ENCODE assay signal across 11 mouse cellular contexts in genomic region chr4:135571037-135571550, GRCm38 (mm10). TPM values are rescaled to one million over a fixed set of nuclear protein-coding genes. Genes with fewer than 3 reads are reported as not detected.
DNase-seq lines count a peak whose midpoint lies in the region; ATAC-seq and TF ChIP-seq lines count a peak whose summit lies in the region.
"Had no signal": no experiment of that assay in that cellular context is flagged by ENCODE, and none has a peak within 500 bp of the region (broad histone marks: within the 10 kb centered on the region; RNA-seq: fewer than 3 reads in every experiment).

No protein-coding gene starts in this region.

- no peaks in the 10 kb centered on the region for H3K36me3 ChIP-seq in heart, embryonic 10.5 days
- no peaks in the 10 kb centered on the region for H3K36me3 ChIP-seq in lung, embryonic 15.5 days
- H3K36me3 ChIP-seq in ES-Bruce4 (ENCODE audit: control insufficient read depth, insufficient read depth, low read length, poor library complexity, severe bottlenecking) = no peaks in the 10 kb centered on the region
- no peaks in the 10 kb centered on the region for H3K36me3 ChIP-seq in limb, embryonic 12.5 days

- 0 out of 2 replicates have a peak overlapping the region, but pooled peaks have one; percentile 56 for H3K4me3 ChIP-seq in heart, embryonic 10.5 days
- no peak overlapping the region for H3K4me3 ChIP-seq in lung, embryonic 15.5 days
- no peak overlapping the region for H3K4me3 ChIP-seq in ES-Bruce4 (ENCODE audit: low read depth, low read length)
- H3K4me3 ChIP-seq in limb, embryonic 12.5 days (replicated peaks) = peak overlapping the region; percentile 30; the same call in 1 of the 2 replicates

- WGBS in heart, embryonic 10.5 days = 54% methylated on average over 6 of the region's 6 CpGs
- WGBS in lung, embryonic 15.5 days = 37% methylated on average over 6 of the region's 6 CpGs
- 30% methylated on average over 6 of the region's 6 CpGs for WGBS in limb, embryonic 12.5 days

- peaks cover 80% of the 10 kb centered on the region for H3K27me3 ChIP-seq in heart, embryonic 10.5 days (ENCODE audit: insufficient read depth, poor library complexity, severe bottlenecking)
- peaks cover 76% of the 10 kb centered on the region for H3K27me3 ChIP-seq in lung, embryonic 15.5 days
- no peaks in the 10 kb centered on the region for H3K27me3 ChIP-seq in ES-Bruce4 (ENCODE audit: control insufficient read depth, insufficient read depth, low read length, poor library complexity, severe bottlenecking)
- peaks cover 87% of the 10 kb centered on the region for H3K27me3 ChIP-seq in limb, embryonic 12.5 days

- TF ChIP-seq EP300 in ES-Bruce4 (IDR thresholded peaks at IDR 0.05; ENCODE audit: insufficient read depth, low read depth, low read length) = no peak

- DNase-seq in heart, embryonic 10.5 days (ENCODE audit: low spot score) = no peak
- no peak for DNase-seq in heart, adult 8-10 months (ENCODE audit: low spot score)
- DNase-seq in lung, postnatal 14 days = no peak
- DNase-seq in natural killer cell, adult 2 months (ENCODE audit: low spot score in 2 of 2) = no peak
- DNase-seq in MN1 (ENCODE audit: low spot score) = no peak
- DNase-seq: cerebellum, adult 18-20 months; kidney, adult 9 months had no signal

- H3K4me2 ChIP-seq in lung, embryonic 15.5 days = peak overlapping the region; percentile 66; the same call in 1 of the 2 replicates
- peak overlapping the region; percentile 50 for H3K4me2 ChIP-seq in limb, embryonic 12.5 days

- no peak for TF ChIP-seq POLR2A in ES-Bruce4 (IDR thresholded peaks at IDR 0.05; ENCODE audit: insufficient read depth, low read length)

- peak overlapping the region; percentile 78 for H3K27ac ChIP-seq in heart, embryonic 10.5 days
- H3K27ac ChIP-seq in lung, embryonic 15.5 days = no peak overlapping the region
- no peak overlapping the region for H3K27ac ChIP-seq in ES-Bruce4 (ENCODE audit: insufficient read depth, low read length)
- peak overlapping the region; percentile 76 for H3K27ac ChIP-seq in limb, embryonic 12.5 days
- H3K27ac ChIP-seq: macrophage had no signal

- TF ChIP-seq CTCF in ES-Bruce4 (IDR thresholded peaks at IDR 0.05; ENCODE audit: low read depth, low read length) = no peak

- ATAC-seq in lung, embryonic 15.5 days (ENCODE audit: borderline replicate concordance, extremely low read depth, low FRiP score, low TSS enrichment) = 0 out of 2 replicates have a peak, but pooled peaks have one; percentile 1
- ATAC-seq in limb, embryonic 12.5 days (ENCODE audit: insufficient number of reproducible peaks, insufficient read depth, low FRiP score, low TSS enrichment, low read depth) = no peak

- no peaks in the 10 kb centered on the region for H3K9me3 ChIP-seq in heart, embryonic 10.5 days
- no peaks in the 10 kb centered on the region for H3K9me3 ChIP-seq in lung, embryonic 15.5 days
- no peaks in the 10 kb centered on the region for H3K9me3 ChIP-seq in ES-Bruce4 (replicated peaks; ENCODE audit: control insufficient read depth, insufficient read depth, low read length, poor library complexity, severe bottlenecking)
- H3K9me3 ChIP-seq in limb, embryonic 12.5 days = no peaks in the 10 kb centered on the region

- no peak overlapping the region for H3K9ac ChIP-seq in lung, embryonic 15.5 days
- peak overlapping the region; percentile 5 for H3K9ac ChIP-seq in ES-Bruce4 (ENCODE audit: low read depth, poor library complexity, severe bottlenecking)
- H3K9ac ChIP-seq in limb, embryonic 12.5 days (replicated peaks) = 0 out of 2 replicates have a peak overlapping the region, but pooled peaks have one; percentile 12

- peaks cover 79% of the 10 kb centered on the region for H3K4me1 ChIP-seq in heart, embryonic 10.5 days
- peaks cover 49% of the 10 kb centered on the region for H3K4me1 ChIP-seq in lung, embryonic 15.5 days
- H3K4me1 ChIP-seq in ES-Bruce4 (ENCODE audit: control insufficient read depth, insufficient read depth, low read length) = peaks cover 5% of the 10 kb centered on the region
- peaks cover 76% of the 10 kb centered on the region for H3K4me1 ChIP-seq in limb, embryonic 12.5 days (replicated peaks)

RNA-seq across cellular contexts. Expression of gene Grhl3, which starts 2.3 kb away (rescaled TPM):
- polyA plus RNA-seq in heart, embryonic 10.5 days (2016; fragmentation: Nextera tagmentation; extraction: Ambion mirVana) = 4.3 and 14.1 TPM in 2 replicates
- not detected for total RNA-seq in heart, adult 8-10 months (2022)
- 4.3 and 4.8 TPM in 2 replicates for polyA plus RNA-seq in lung, embryonic 15.5 days (2015; fragmentation: Nextera tagmentation; extraction: Ambion mirVana)
- 18.0 and 21.5 TPM in 2 replicates for polyA plus RNA-seq in ES-Bruce4 (2011; ENCODE audit: insufficient read depth, insufficient read length, low read depth, missing spikeins)
- polyA plus RNA-seq in limb, embryonic 12.5 days (2016; fragmentation: Nextera tagmentation; extraction: Ambion mirVana) = 11.1 and 11.7 TPM in 2 replicates
- polyA plus RNA-seq: macrophage had no signal

Comparison
In these comparisons a context has a peak if more than half of its experiments do, and no peak if none do; other contexts are left out.
1. H3K27ac ChIP-seq: peak in heart, embryonic 10.5 days (single experiment) and limb, embryonic 12.5 days (single experiment); none in lung, embryonic 15.5 days (single experiment) and ES-Bruce4 (single experiment).
2. H3K4me3 ChIP-seq: peak in heart, embryonic 10.5 days (single experiment) and limb, embryonic 12.5 days (single experiment); none in lung, embryonic 15.5 days (single experiment) and ES-Bruce4 (single experiment).